25 mouse cellular contexts compared by ENCODE assay signal in the genomic region with DNA sequence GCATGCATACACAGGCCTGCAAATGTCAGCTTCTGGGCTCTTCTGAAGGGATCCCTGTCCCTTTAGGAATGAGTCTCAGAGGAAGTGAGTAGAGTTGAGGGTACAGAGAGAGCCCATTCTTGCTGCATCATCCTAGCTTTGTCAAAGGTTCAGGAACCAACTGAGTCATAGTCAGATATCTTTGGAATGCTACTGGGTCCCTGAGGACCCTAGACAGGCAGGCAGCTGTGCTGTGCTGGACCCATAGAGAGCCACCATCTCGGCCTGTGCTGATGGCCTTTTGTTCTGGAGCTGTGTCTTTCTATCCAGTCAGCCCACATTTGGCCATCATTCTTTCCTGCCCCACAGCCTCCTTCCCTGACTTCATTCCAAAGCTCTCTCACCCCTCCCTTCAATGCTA. TPM values are rescaled to one million over a fixed set of nuclear protein-coding genes. Genes with fewer than 3 reads are reported as not detected.
"Had no signal": no experiment of that assay in that cellular context is flagged by ENCODE, and none has a peak within 500 bp of the region (broad histone marks: within the 10 kb centered on the region; RNA-seq: fewer than 3 reads in every experiment).

No protein-coding gene starts in this region.

- H3K36me3 ChIP-seq: liver, embryonic 15.5 days; lung, embryonic 15.5 days; midbrain, embryonic 13.5 days; midbrain, embryonic 15.5 days; neural tube, embryonic 13.5 days; neural tube, embryonic 15.5 days had no signal

- DNase-seq: liver, postnatal 0 days; lung, adult 2 months; lung, postnatal 14 days; lung, postnatal 36 days; retina, postnatal 1 day; right cerebral cortex, adult 18-20 months; right cerebral cortex, postnatal 25 days; right cerebral cortex, postnatal 4 days; spleen, adult 18-20 months; thymus, adult 2 months; thymus, postnatal 25 days; thymus, postnatal 4 days had no signal

- H3K4me3 ChIP-seq: liver, embryonic 15.5 days; lung, embryonic 15.5 days; midbrain, embryonic 13.5 days; midbrain, embryonic 15.5 days; neural tube, embryonic 13.5 days; neural tube, embryonic 15.5 days had no signal

- H3K4me1 ChIP-seq: midbrain, embryonic 13.5 days; midbrain, embryonic 15.5 days; neural tube, embryonic 15.5 days had no signal

- H3K9ac ChIP-seq: liver, embryonic 15.5 days; liver, postnatal 0 days; lung, embryonic 15.5 days; midbrain, embryonic 13.5 days; midbrain, embryonic 15.5 days; neural tube, embryonic 13.5 days; neural tube, embryonic 15.5 days had no signal

- H3K27me3 ChIP-seq: liver, embryonic 15.5 days; lung, embryonic 15.5 days; midbrain, embryonic 13.5 days; midbrain, embryonic 15.5 days; neural tube, embryonic 13.5 days; neural tube, embryonic 15.5 days had no signal

- H3K4me2 ChIP-seq: liver, embryonic 15.5 days; lung, embryonic 15.5 days; midbrain, embryonic 11.5 days; midbrain, embryonic 13.5 days; midbrain, embryonic 15.5 days; neural tube, embryonic 13.5 days; neural tube, embryonic 15.5 days had no signal

- H3K9me3 ChIP-seq: liver, embryonic 15.5 days; lung, embryonic 15.5 days; midbrain, embryonic 13.5 days; midbrain, embryonic 15.5 days; neural tube, embryonic 13.5 days; neural tube, embryonic 15.5 days had no signal

- ATAC-seq: liver, postnatal 0 days; lung, postnatal 0 days; midbrain, embryonic 13.5 days; midbrain, embryonic 15.5 days had no signal

- H3K27ac ChIP-seq: liver, embryonic 15.5 days; lung, embryonic 15.5 days; macrophage; midbrain, embryonic 13.5 days; midbrain, embryonic 15.5 days; neural tube, embryonic 13.5 days; neural tube, embryonic 15.5 days had no signal

RNA-seq across cellular contexts. Expression of a gene that starts 28.1 kb away (rescaled TPM):
- polyA plus RNA-seq: liver, embryonic 15.5 days; macrophage had no signal

RNA-seq across cellular contexts. Expression of a gene that starts 37.8 kb away (rescaled TPM):
- polyA plus RNA-seq: liver, postnatal 0 days; macrophage; neural tube, embryonic 11.5 days; small intestine, adult 2 months; stomach, embryonic 14.5 days; thymus, adult 2 months; urinary bladder, adult 2 months had no signal
